Comparison of ENCODE assay signal across 10 mouse cellular contexts in the genomic region with DNA sequence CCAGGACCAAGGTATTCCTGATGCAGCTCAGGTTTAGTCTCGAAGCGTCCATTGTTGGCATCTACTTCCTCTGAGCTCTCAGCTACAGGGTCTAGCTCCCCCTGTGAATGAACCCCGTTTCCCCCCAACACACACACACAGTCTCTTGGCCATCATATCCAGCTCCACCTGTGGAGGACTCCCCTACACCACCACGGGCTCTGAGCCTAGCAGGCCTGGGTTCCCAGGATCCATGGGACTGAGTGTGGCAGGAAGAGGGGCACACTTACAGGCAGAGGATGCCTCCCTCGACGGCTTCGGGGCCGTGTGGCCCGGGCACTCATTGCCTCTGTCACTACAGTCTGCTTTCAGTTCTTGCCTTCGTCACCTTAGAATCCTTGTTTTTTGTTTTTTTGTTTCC. TPM values are rescaled to one million over a fixed set of nuclear protein-coding genes. Genes with fewer than 3 reads are reported as not detected.
DNase-seq lines count a peak whose midpoint lies in the region; ATAC-seq and TF ChIP-seq lines count a peak whose summit lies in the region.
"Had no signal": no experiment of that assay in that cellular context is flagged by ENCODE, and none has a peak within 500 bp of the region (broad histone marks: within the 10 kb centered on the region; RNA-seq: fewer than 3 reads in every experiment).

No protein-coding gene starts in this region.

- H3K4me3 ChIP-seq in hindbrain, embryonic 10.5 days: no peak overlapping the region
- H3K4me3 ChIP-seq in hindbrain, embryonic 11.5 days (ENCODE audit: low read depth, low read length): no peak overlapping the region
- peak overlapping the region; percentile 72 for H3K4me3 ChIP-seq in brown adipose tissue, adult 24 weeks (ENCODE audit: insufficient read depth, low read depth, low read length)
- no peak overlapping the region for H3K4me3 ChIP-seq in embryonic facial prominence, embryonic 13.5 days
- H3K4me3 ChIP-seq in kidney, postnatal 0 days (replicated peaks; ENCODE audit: low read depth, low read length): peak overlapping the region; percentile 24; the same call in 1 of the 2 replicates

- H3K36me3 ChIP-seq in hindbrain, embryonic 10.5 days: peaks cover 20% of the 10 kb centered on the region
- 0 out of 2 replicates have a peak, but pooled peaks cover 4% of the 10 kb centered on the region for H3K36me3 ChIP-seq in hindbrain, embryonic 11.5 days (ENCODE audit: control insufficient read depth, insufficient read depth, low read length)
- peaks cover 18% of the 10 kb centered on the region for H3K36me3 ChIP-seq in embryonic facial prominence, embryonic 13.5 days
- H3K36me3 ChIP-seq in kidney, postnatal 0 days (ENCODE audit: insufficient read depth, low read length): peaks cover 13% of the 10 kb centered on the region; the same call in 1 of the 2 replicates

- no peak overlapping the region for H3K4me2 ChIP-seq in hindbrain, embryonic 11.5 days (replicated peaks; ENCODE audit: low read depth, low read length)
- H3K4me2 ChIP-seq in embryonic facial prominence, embryonic 13.5 days: 0 out of 2 replicates have a peak overlapping the region, but pooled peaks have one; percentile 11
- H3K4me2 ChIP-seq in kidney, postnatal 0 days (ENCODE audit: low read length): peak overlapping the region; percentile 38

- 86% methylated on average over 10 of the region's 10 CpGs for WGBS in hindbrain, embryonic 10.5 days
- WGBS in hindbrain, embryonic 11.5 days: 85% methylated on average over 10 of the region's 10 CpGs
- WGBS in embryonic facial prominence, embryonic 13.5 days: 82% methylated on average over 10 of the region's 10 CpGs
- 75% methylated on average over 10 of the region's 10 CpGs for WGBS in kidney, postnatal 0 days

- no peak for DNase-seq in hindbrain, embryonic 10.5 days (ENCODE audit: low spot score)
- DNase-seq in hindbrain, embryonic 11.5 days (ENCODE audit: low spot score): no peak
- DNase-seq in kidney, postnatal 0 days (ENCODE audit: low spot score): no peak
- no peak for DNase-seq in testis, postnatal 14 days (ENCODE audit: low spot score)
- no peak for DNase-seq in B cell, adult 2 months
- DNase-seq in adrenal gland, postnatal 4 days (ENCODE audit: low spot score in 2 of 2): no peak

- no peak for TF ChIP-seq CTCF in kidney, postnatal 0 days (IDR thresholded peaks at IDR 0.05; ENCODE audit: low read depth)

- no peak overlapping the region for H3K9ac ChIP-seq in hindbrain, embryonic 11.5 days (ENCODE audit: low read depth, low read length)
- H3K9ac ChIP-seq in embryonic facial prominence, embryonic 13.5 days: no peak overlapping the region
- H3K9ac ChIP-seq in kidney, postnatal 0 days (ENCODE audit: low read depth, low read length): 0 out of 2 replicates have a peak overlapping the region, but pooled peaks have one; percentile 35

- peaks cover 45% of the 10 kb centered on the region for H3K4me1 ChIP-seq in hindbrain, embryonic 10.5 days (replicated peaks)
- H3K4me1 ChIP-seq in hindbrain, embryonic 11.5 days (replicated peaks; ENCODE audit: control insufficient read depth, insufficient read depth, low read length): peaks cover 4% of the 10 kb centered on the region
- peaks cover 8% of the 10 kb centered on the region for H3K4me1 ChIP-seq in brown adipose tissue, adult 24 weeks (ENCODE audit: control insufficient read depth, insufficient read depth, insufficient read length, low read length)
- peaks cover 8% of the 10 kb centered on the region for H3K4me1 ChIP-seq in embryonic facial prominence, embryonic 13.5 days
- peaks cover 5% of the 10 kb centered on the region for H3K4me1 ChIP-seq in kidney, postnatal 0 days (replicated peaks; ENCODE audit: insufficient read depth, low read length)

- H3K27ac ChIP-seq in hindbrain, embryonic 10.5 days: peak overlapping the region; percentile 42
- H3K27ac ChIP-seq in hindbrain, embryonic 11.5 days (ENCODE audit: low read depth, low read length): no peak overlapping the region
- peak overlapping the region; percentile 100 for H3K27ac ChIP-seq in brown adipose tissue, adult 24 weeks (replicated peaks; ENCODE audit: low read depth, low read length)
- H3K27ac ChIP-seq in embryonic facial prominence, embryonic 13.5 days: no peak overlapping the region
- H3K27ac ChIP-seq in kidney, postnatal 0 days: peak overlapping the region; percentile 73; the same call in 1 of the 2 replicates

- H3K9me3 ChIP-seq in hindbrain, embryonic 10.5 days: 0 out of 2 replicates have a peak, but pooled peaks cover 2% of the 10 kb centered on the region
- H3K9me3 ChIP-seq in hindbrain, embryonic 11.5 days (ENCODE audit: control insufficient read depth, low read length): no peaks in the 10 kb centered on the region
- no peaks in the 10 kb centered on the region for H3K9me3 ChIP-seq in embryonic facial prominence, embryonic 13.5 days
- no peaks in the 10 kb centered on the region for H3K9me3 ChIP-seq in kidney, postnatal 0 days (replicated peaks; ENCODE audit: low read length)

- H3K27me3 ChIP-seq in hindbrain, embryonic 10.5 days (ENCODE audit: insufficient read depth, poor library complexity, severe bottlenecking): no peaks in the 10 kb centered on the region
- H3K27me3 ChIP-seq in hindbrain, embryonic 11.5 days (ENCODE audit: control insufficient read depth, insufficient read depth, low read length): no peaks in the 10 kb centered on the region
- H3K27me3 ChIP-seq in embryonic facial prominence, embryonic 13.5 days: no peaks in the 10 kb centered on the region
- H3K27me3 ChIP-seq in kidney, postnatal 0 days (ENCODE audit: insufficient read depth, low read length): no peaks in the 10 kb centered on the region

- no peak for ATAC-seq in hindbrain, embryonic 11.5 days (ENCODE audit: low FRiP score)
- ATAC-seq in embryonic facial prominence, embryonic 13.5 days (ENCODE audit: insufficient number of reproducible peaks, insufficient read depth, low FRiP score, low TSS enrichment, low read depth): no peak
- ATAC-seq in kidney, postnatal 0 days (replicated peaks; ENCODE audit: low FRiP score, low read depth): no peak
- ATAC-seq: forebrain, embryonic 14.5 days had no signal

RNA-seq across cellular contexts. Expression of a gene that starts 0.5 kb away (rescaled TPM):
- polyA plus RNA-seq in hindbrain, embryonic 10.5 days (2016; fragmentation: Nextera tagmentation; extraction: Ambion mirVana): 5.8 and 7.2 TPM in 2 replicates
- 2.9 and 3.6 TPM in 2 replicates for polyA plus RNA-seq in hindbrain, embryonic 11.5 days (2014; fragmentation: Nextera tagmentation; extraction: Ambion mirVana)
- 12.8 and 20.7 TPM in 2 replicates for polyA plus RNA-seq in brown adipose tissue, adult 24 weeks (2012; ENCODE audit: insufficient read depth, insufficient read length, missing spikeins)
- polyA plus RNA-seq in embryonic facial prominence, embryonic 13.5 days (2015; fragmentation: Nextera tagmentation; extraction: Ambion mirVana): 7.4 and 7.8 TPM in 2 replicates
- polyA plus RNA-seq in kidney, postnatal 0 days (2015; fragmentation: Nextera tagmentation; extraction: Ambion mirVana): 18.8 and 20.4 TPM in 2 replicates
- 10 to 100 TPM; 21.6 to 21.8 TPM for total RNA-seq in adrenal gland, postnatal 4 days (2021)
- total RNA-seq: megakaryocyte, adult 5-6 weeks had no signal

RNA-seq across cellular contexts. Expression of a gene that starts 1.6 kb away (rescaled TPM):
- 112 and 121 TPM in 2 replicates for polyA plus RNA-seq in hindbrain, embryonic 10.5 days (2016; fragmentation: Nextera tagmentation; extraction: Ambion mirVana)
- polyA plus RNA-seq in hindbrain, embryonic 11.5 days (2014; fragmentation: Nextera tagmentation; extraction: Ambion mirVana): 102 and 106 TPM in 2 replicates
- polyA plus RNA-seq in brown adipose tissue, adult 24 weeks (2012; ENCODE audit: insufficient read depth, insufficient read length, missing spikeins): 78.3 and 79.0 TPM in 2 replicates
- polyA plus RNA-seq in embryonic facial prominence, embryonic 13.5 days (2015; fragmentation: Nextera tagmentation; extraction: Ambion mirVana): 88.9 and 104 TPM in 2 replicates
- polyA plus RNA-seq in kidney, postnatal 0 days (2015; fragmentation: Nextera tagmentation; extraction: Ambion mirVana): 92.3 and 96.4 TPM in 2 replicates
- 100 to 1,000 TPM; 108 to 109 TPM for total RNA-seq in adrenal gland, postnatal 4 days (2021)

RNA-seq across cellular contexts. Expression of a gene that starts 10.7 kb away (rescaled TPM):
- polyA plus RNA-seq in hindbrain, embryonic 10.5 days (2016; fragmentation: Nextera tagmentation; extraction: Ambion mirVana): 35.2 and 56.1 TPM in 2 replicates
- 14.4 and 20.8 TPM in 2 replicates for polyA plus RNA-seq in hindbrain, embryonic 11.5 days (2014; fragmentation: Nextera tagmentation; extraction: Ambion mirVana)
- polyA plus RNA-seq in brown adipose tissue, adult 24 weeks (2012; ENCODE audit: insufficient read depth, insufficient read length, missing spikeins): not detected in 2 replicates
- polyA plus RNA-seq in embryonic facial prominence, embryonic 13.5 days (2015; fragmentation: Nextera tagmentation; extraction: Ambion mirVana): 44.4 and 45.0 TPM in 2 replicates
- polyA plus RNA-seq in kidney, postnatal 0 days (2015; fragmentation: Nextera tagmentation; extraction: Ambion mirVana): 7.9 and 9.2 TPM in 2 replicates
- total RNA-seq in adrenal gland, postnatal 4 days (2021): 10 to 100 TPM; 13.5 to 14.6 TPM

RNA-seq across cellular contexts. Expression of a gene that starts 13.3 kb away (rescaled TPM):
- polyA plus RNA-seq in hindbrain, embryonic 10.5 days (2016; fragmentation: Nextera tagmentation; extraction: Ambion mirVana): 125 and 139 TPM in 2 replicates
- polyA plus RNA-seq in hindbrain, embryonic 11.5 days (2014; fragmentation: Nextera tagmentation; extraction: Ambion mirVana): 69.5 and 78.3 TPM in 2 replicates
- 43.4 and 56.0 TPM in 2 replicates for polyA plus RNA-seq in brown adipose tissue, adult 24 weeks (2012; ENCODE audit: insufficient read depth, insufficient read length, missing spikeins)
- polyA plus RNA-seq in embryonic facial prominence, embryonic 13.5 days (2015; fragmentation: Nextera tagmentation; extraction: Ambion mirVana): 43.8 and 46.6 TPM in 2 replicates
- 110 and 138 TPM in 2 replicates for polyA plus RNA-seq in kidney, postnatal 0 days (2015; fragmentation: Nextera tagmentation; extraction: Ambion mirVana)
- 10 to 100 TPM; 67.6 to 70.6 TPM for total RNA-seq in adrenal gland, postnatal 4 days (2021)

RNA-seq across cellular contexts. Expression of a gene that starts 24.0 kb away (rescaled TPM):
- polyA plus RNA-seq in hindbrain, embryonic 10.5 days (2016; fragmentation: Nextera tagmentation; extraction: Ambion mirVana): 7.5 and 8.1 TPM in 2 replicates
- polyA plus RNA-seq in hindbrain, embryonic 11.5 days (2014; fragmentation: Nextera tagmentation; extraction: Ambion mirVana): 3.0 and 3.7 TPM in 2 replicates
- polyA plus RNA-seq in brown adipose tissue, adult 24 weeks (2012; ENCODE audit: insufficient read depth, insufficient read length, missing spikeins): 8.3 and 9.1 TPM in 2 replicates
- polyA plus RNA-seq in embryonic facial prominence, embryonic 13.5 days (2015; fragmentation: Nextera tagmentation; extraction: Ambion mirVana): 4.2 and 5.4 TPM in 2 replicates
- 8.1 and 8.4 TPM in 2 replicates for polyA plus RNA-seq in kidney, postnatal 0 days (2015; fragmentation: Nextera tagmentation; extraction: Ambion mirVana)
- total RNA-seq in adrenal gland, postnatal 4 days (2021): 10 to 100 TPM; 12.0 to 13.6 TPM

Comparison
In these comparisons a context has a peak if more than half of its experiments do, and no peak if none do; other contexts are left out.
1. H3K27ac ChIP-seq: peak in hindbrain, embryonic 10.5 days (single experiment), brown adipose tissue, adult 24 weeks (single experiment) and kidney, postnatal 0 days (single experiment); none in hindbrain, embryonic 11.5 days (single experiment) and embryonic facial prominence, embryonic 13.5 days (single experiment).
2. H3K4me3 ChIP-seq: peak in brown adipose tissue, adult 24 weeks (single experiment) and kidney, postnatal 0 days (single experiment); none in hindbrain, embryonic 10.5 days (single experiment), hindbrain, embryonic 11.5 days (single experiment) and embryonic facial prominence, embryonic 13.5 days (single experiment).